Comparison of ENCODE assay signal across 9 mouse cellular contexts in the genomic region with DNA sequence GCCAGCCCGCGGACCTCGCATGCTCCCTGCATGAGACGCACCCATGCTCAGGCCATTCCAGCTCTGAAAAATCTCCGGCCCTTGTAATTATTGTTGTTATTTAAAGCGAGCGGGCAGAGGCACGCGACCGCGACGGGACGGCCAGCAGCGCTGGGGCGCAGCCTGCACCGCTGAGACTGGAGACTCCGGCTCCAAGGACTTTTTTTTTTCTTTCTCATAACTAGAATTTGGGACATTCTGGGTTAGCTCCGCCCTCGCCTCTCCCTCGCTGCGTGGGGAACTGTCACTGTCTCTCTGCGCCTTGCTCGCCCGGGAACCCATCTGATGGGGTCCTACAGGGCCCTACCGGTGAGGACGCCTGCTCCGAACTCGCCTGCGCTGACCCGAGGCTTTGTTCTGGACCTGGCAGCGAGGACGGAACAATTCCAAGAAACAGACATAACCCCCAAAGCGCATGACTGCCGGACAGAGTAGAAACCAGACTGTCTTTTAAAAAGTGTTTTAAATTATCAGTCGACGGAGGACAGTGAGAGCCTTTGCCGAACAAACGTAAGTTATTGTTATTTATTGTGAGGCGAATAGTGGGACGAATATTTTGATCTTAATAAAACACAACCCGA. TPM values are rescaled to one million over a fixed set of nuclear protein-coding genes. Genes with fewer than 3 reads are reported as not detected.
A peak's percentile ranks its signal among the peaks of the same experiment; 100 is the strongest.
DNase-seq lines count a peak whose midpoint lies in the region; ATAC-seq and TF ChIP-seq lines count a peak whose summit lies in the region.
"Had no signal": no experiment of that assay in that cellular context is flagged by ENCODE, and none has a peak within 500 bp of the region (broad histone marks: within the 10 kb centered on the region; RNA-seq: fewer than 3 reads in every experiment).

No protein-coding gene starts in this region.

- no peak for DNase-seq in lung, postnatal 0 days (ENCODE audit: low spot score)
- no peak for DNase-seq in lung, postnatal 4 days
- DNase-seq in induced T-regulatory cell, adult 2 months (ENCODE audit: low read depth), result peak; percentile 7
- peak; percentile 96 for DNase-seq in midbrain, embryonic 11.5 days (ENCODE audit: low spot score, missing footprints)
- DNase-seq in layer of hippocampus, adult 11-12 months (ENCODE audit: low spot score), result no peak
- no peak for DNase-seq in adrenal gland, adult 8-10 months

- 10% methylated on average over 41 of the region's 41 CpGs for WGBS in lung, postnatal 0 days
- WGBS in forebrain, embryonic 13.5 days, result 5% methylated on average over 41 of the region's 41 CpGs
- WGBS in midbrain, embryonic 11.5 days, result 4% methylated on average over 41 of the region's 41 CpGs

- H3K4me3 ChIP-seq in lung, postnatal 0 days (ENCODE audit: low read depth, low read length), result peak overlapping the region; percentile 25; the same call in 1 of the 2 replicates
- H3K4me3 ChIP-seq in forebrain, embryonic 13.5 days, result peak overlapping the region; percentile 29
- H3K4me3 ChIP-seq in midbrain, embryonic 11.5 days (ENCODE audit: low read depth, low read length), result no peak overlapping the region

- ATAC-seq in lung, postnatal 0 days, result no peak
- no peak for ATAC-seq in forebrain, embryonic 13.5 days
- ATAC-seq in midbrain, embryonic 11.5 days (ENCODE audit: low FRiP score), result no peak

- no peak overlapping the region for H3K27ac ChIP-seq in lung, postnatal 0 days (ENCODE audit: low read length)
- H3K27ac ChIP-seq in forebrain, embryonic 13.5 days, result no peak overlapping the region
- no peak overlapping the region for H3K27ac ChIP-seq in midbrain, embryonic 11.5 days (ENCODE audit: low read depth, low read length)

- peaks cover 83% of the 10 kb centered on the region for H3K27me3 ChIP-seq in lung, postnatal 0 days (replicated peaks; ENCODE audit: insufficient read depth, low read length)
- H3K27me3 ChIP-seq in forebrain, embryonic 13.5 days, result peaks cover 98% of the 10 kb centered on the region
- peaks cover 97% of the 10 kb centered on the region for H3K27me3 ChIP-seq in midbrain, embryonic 11.5 days (ENCODE audit: control insufficient read depth, insufficient read depth, low read length)

- TF ChIP-seq EP300 in lung, postnatal 0 days (IDR thresholded peaks at IDR 0.05), result no peak

- H3K36me3 ChIP-seq in lung, postnatal 0 days (ENCODE audit: insufficient read depth, low read length), result no peaks in the 10 kb centered on the region
- H3K36me3 ChIP-seq in forebrain, embryonic 13.5 days (ENCODE audit: poor library complexity, severe bottlenecking), result no peaks in the 10 kb centered on the region
- H3K36me3 ChIP-seq in midbrain, embryonic 11.5 days (ENCODE audit: control insufficient read depth, insufficient read depth, low read length), result no peaks in the 10 kb centered on the region

- H3K4me2 ChIP-seq in lung, postnatal 0 days (replicated peaks; ENCODE audit: low read depth, low read length), result peak overlapping the region; percentile 48; the same call in 1 of the 2 replicates
- peak overlapping the region; percentile 47 for H3K4me2 ChIP-seq in forebrain, embryonic 13.5 days
- no peak overlapping the region for H3K4me2 ChIP-seq in midbrain, embryonic 11.5 days

- no peaks in the 10 kb centered on the region for H3K9me3 ChIP-seq in lung, postnatal 0 days (ENCODE audit: low read length)
- no peaks in the 10 kb centered on the region for H3K9me3 ChIP-seq in forebrain, embryonic 13.5 days (replicated peaks)
- peaks cover 3% of the 10 kb centered on the region; the same call in 1 of the 2 replicates for H3K9me3 ChIP-seq in midbrain, embryonic 11.5 days (ENCODE audit: control insufficient read depth, low read length)

- H3K4me1 ChIP-seq in lung, postnatal 0 days (ENCODE audit: insufficient read depth, low read depth, low read length), result peaks cover 17% of the 10 kb centered on the region
- peaks cover 47% of the 10 kb centered on the region for H3K4me1 ChIP-seq in forebrain, embryonic 13.5 days
- H3K4me1 ChIP-seq in midbrain, embryonic 11.5 days (ENCODE audit: control insufficient read depth, insufficient read depth, low read length), result peaks cover 21% of the 10 kb centered on the region

- no peak for TF ChIP-seq CTCF in lung, postnatal 0 days (IDR thresholded peaks at IDR 0.05)

- H3K9ac ChIP-seq in lung, postnatal 0 days (replicated peaks; ENCODE audit: low read depth), result no peak overlapping the region
- H3K9ac ChIP-seq in forebrain, embryonic 13.5 days, result no peak overlapping the region
- H3K9ac ChIP-seq in midbrain, embryonic 11.5 days (ENCODE audit: low read length), result no peak overlapping the region

RNA-seq across cellular contexts. Expression of a gene that starts 7.2 kb away (rescaled TPM):
- 0.07 TPM in 1 of 2 replicates, not detected in the other for polyA plus RNA-seq in lung, postnatal 0 days (2015; fragmentation: Nextera tagmentation; extraction: Ambion mirVana)
- 0.19 TPM in 1 of 2 replicates, not detected in the other for polyA plus RNA-seq in forebrain, embryonic 13.5 days (2015; fragmentation: Nextera tagmentation; extraction: Ambion mirVana)
- polyA plus RNA-seq in midbrain, embryonic 11.5 days (2014; fragmentation: Nextera tagmentation; extraction: Ambion mirVana), result 5.2 and 7.1 TPM in 2 replicates
- not detected for total RNA-seq in adrenal gland, adult 8-10 months (2022)
- total RNA-seq: adrenal gland, postnatal 36 days; heart, adult 18-20 months had no signal

RNA-seq across cellular contexts. Expression of a gene that starts 33.6 kb away (rescaled TPM):
- polyA plus RNA-seq in lung, postnatal 0 days (2015; fragmentation: Nextera tagmentation; extraction: Ambion mirVana), result 175 and 196 TPM in 2 replicates
- 119 and 129 TPM in 2 replicates for polyA plus RNA-seq in forebrain, embryonic 13.5 days (2015; fragmentation: Nextera tagmentation; extraction: Ambion mirVana)
- 141 and 149 TPM in 2 replicates for polyA plus RNA-seq in midbrain, embryonic 11.5 days (2014; fragmentation: Nextera tagmentation; extraction: Ambion mirVana)
- total RNA-seq in adrenal gland, adult 8-10 months (2022), result 100 to 1,000 TPM; 214 to 386 (median 325) TPM

Comparison
In these comparisons a context has a peak if more than half of its experiments do, and no peak if none do; other contexts are left out.
1. DNase-seq: peak in induced T-regulatory cell, adult 2 months (single experiment) and midbrain, embryonic 11.5 days (single experiment); none in lung, postnatal 0 days (single experiment), lung, postnatal 4 days (0 of 2), layer of hippocampus, adult 11-12 months (single experiment) and adrenal gland, adult 8-10 months (single experiment).